Mouse (Mus musculus) CH12.LX (cell line): ENCODE measurements around the gene 1110008L16Rik. TPM values are rescaled to one million over a fixed set of nuclear protein-coding genes. Genes with fewer than 3 reads are reported as not detected.

ENCODE experiments used
- DNase-seq: peaks from one replicate; pipeline ENCODE4 v3.0.0-alpha.2; 2013; ENCODE audit errors: extremely low read depth
- H3K27ac ChIP-seq: 2 replicates; pipeline ENCODE4 v1.5.1; 2012; ENCODE audit warnings: low read depth, mild to moderate bottlenecking, control low read depth, moderate library complexity; ENCODE audit not compliant: insufficient read depth
- H3K27me3 ChIP-seq: replicated peaks from 2 replicates; pipeline ENCODE3; 2012; ENCODE audit warnings: inconsistent platforms
- H3K36me3 ChIP-seq, 2 experiments: replicated peaks in 1 of 2; 2 replicates each; pipeline versions ENCODE3 to v1.6.1; 2012; ENCODE audit warnings: inconsistent platforms in 1 of 2, low read length in 1 of 2, mild to moderate bottlenecking in 1 of 2, mixed read lengths in 1 of 2, moderate library complexity in 1 of 2; ENCODE audit not compliant: control insufficient read depth in 1 of 2, insufficient read depth in 1 of 2
- H3K4me1 ChIP-seq, 2 experiments: 2 replicates each; pipeline ENCODE4 v1.6.1; 2012; ENCODE audit warnings: inconsistent platforms in 1 of 2, moderate library complexity in 1 of 2; ENCODE audit not compliant: insufficient read depth in 2 of 2, control insufficient read depth in 1 of 2
- H3K4me2 ChIP-seq: 2 replicates; pipeline ENCODE4 v1.6.1; 2012; ENCODE audit warnings: low read depth, mild to moderate bottlenecking, control low read depth; ENCODE audit not compliant: poor library complexity, insufficient read depth, severe bottlenecking
- H3K4me3 ChIP-seq, 3 experiments: fragments of 150-350 bp in 1 of 3; sonication (generic) in 1 of 3; replicated peaks in 1 of 3; 2 replicates each; pipeline versions ENCODE3 to v1.5.1; 2011 to 2012; ENCODE audit warnings: low read depth in 2 of 3, low read length in 2 of 3, mild to moderate bottlenecking in 2 of 3, moderate library complexity in 2 of 3, control low read depth in 1 of 3, improper control_type of control experiment in 1 of 3, inconsistent platforms in 1 of 3, mixed read lengths in 1 of 3; ENCODE audit not compliant: poor library complexity in 1 of 3
- H3K79me2 ChIP-seq: replicated peaks from 2 replicates; pipeline ENCODE4 v1.6.1; 2012; ENCODE audit warnings: mild to moderate bottlenecking, moderate library complexity; ENCODE audit not compliant: control insufficient read depth, poor library complexity, insufficient read depth, severe bottlenecking; ENCODE audit errors: extremely low read depth
- H3K9ac ChIP-seq: 2 replicates; pipeline ENCODE4 v1.6.1; 2012; ENCODE audit warnings: low read depth, mild to moderate bottlenecking, control low read depth, moderate library complexity; ENCODE audit not compliant: insufficient read depth
- H3K9me3 ChIP-seq: replicated peaks from 2 replicates; pipeline ENCODE3; 2012; ENCODE audit warnings: low read length, inconsistent platforms, mixed read lengths
- BHLHE40 ChIP-seq: IDR thresholded peaks from 2 replicates; pipeline ENCODE4 v1.6.1; 2011; ENCODE audit warnings: mild to moderate bottlenecking, low read depth, low read length, improper control_type of control experiment
- CHD1 ChIP-seq: IDR thresholded peaks from 2 replicates; pipeline ENCODE4 v1.6.1; 2012; ENCODE audit warnings: low read depth, low read length, improper control_type of control experiment, inconsistent platforms
- CHD2 ChIP-seq: IDR thresholded peaks from 2 replicates; pipeline ENCODE4 v1.6.1; 2011; ENCODE audit warnings: low read length, improper control_type of control experiment
- CTCF ChIP-seq, 2 experiments: IDR thresholded peaks in 1 of 2; conservative IDR thresholded peaks in 1 of 2; 2 replicates each; pipeline ENCODE4 v1.5.1; 2011 to 2012; ENCODE audit warnings: low read depth in 2 of 2, low read length in 2 of 2, improper control_type of control experiment in 1 of 2, inconsistent platforms in 1 of 2, mild to moderate bottlenecking in 1 of 2, moderate library complexity in 1 of 2
- E2F4 ChIP-seq: IDR thresholded peaks from 2 replicates; pipeline ENCODE4 v1.6.1; 2011; ENCODE audit warnings: low read depth, low read length, improper control_type of control experiment; ENCODE audit not compliant: insufficient replicate concordance
- ELF1 ChIP-seq: IDR thresholded peaks from 2 replicates; pipeline ENCODE4 v1.6.1; 2014; ENCODE audit warnings: low read depth, mild to moderate bottlenecking, inconsistent platforms, low read length, improper control_type of control experiment
- ETS1 ChIP-seq: conservative IDR thresholded peaks from 2 replicates; pipeline ENCODE4 v1.6.1; 2012; ENCODE audit warnings: low read depth, mild to moderate bottlenecking, inconsistent platforms, low read length, improper control_type of control experiment, moderate library complexity
- GABPA ChIP-seq: IDR thresholded peaks from 2 replicates; pipeline ENCODE4 v1.6.1; 2012; ENCODE audit warnings: low read depth, low read length, improper control_type of control experiment, inconsistent platforms; ENCODE audit not compliant: insufficient replicate concordance
- IRF4 ChIP-seq: IDR thresholded peaks from 2 replicates; pipeline ENCODE4 v1.6.1; 2014; ENCODE audit warnings: low read depth, mild to moderate bottlenecking, inconsistent platforms, low read length, improper control_type of control experiment
- JUN ChIP-seq: IDR thresholded peaks from 2 replicates; pipeline ENCODE4 v1.6.1; 2011; ENCODE audit warnings: low read depth, mild to moderate bottlenecking, low read length, improper control_type of control experiment, moderate library complexity; ENCODE audit not compliant: insufficient read depth
- KAT2A ChIP-seq: IDR thresholded peaks from 2 replicates; pipeline ENCODE4 v1.6.1; 2012; ENCODE audit warnings: low read length, improper control_type of control experiment, inconsistent platforms; ENCODE audit not compliant: insufficient replicate concordance
- MAFK ChIP-seq: IDR thresholded peaks from 2 replicates; pipeline ENCODE4 v1.6.1; 2011; ENCODE audit warnings: low read length, improper control_type of control experiment; ENCODE audit not compliant: insufficient replicate concordance
- MAX ChIP-seq: IDR thresholded peaks from 2 replicates; pipeline ENCODE4 v1.6.1; 2011; ENCODE audit warnings: low read length, improper control_type of control experiment
- MAZ ChIP-seq: IDR thresholded peaks from 2 replicates; pipeline ENCODE4 v1.6.1; 2012; ENCODE audit warnings: low read depth, mild to moderate bottlenecking, inconsistent platforms, low read length, improper control_type of control experiment, moderate library complexity
- MXI1 ChIP-seq: IDR thresholded peaks from 2 replicates; pipeline ENCODE4 v1.6.1; 2011; ENCODE audit warnings: mild to moderate bottlenecking, low read depth, low read length, improper control_type of control experiment
- MYC ChIP-seq: IDR thresholded peaks from 2 replicates; pipeline ENCODE4 v1.6.1; 2011; ENCODE audit warnings: low read depth, mild to moderate bottlenecking, improper control_type of control experiment, low read length
- NELFE ChIP-seq: IDR thresholded peaks from 2 replicates; pipeline ENCODE4 v1.6.1; 2011; ENCODE audit warnings: low read depth, low read length, improper control_type of control experiment
- PAX5 ChIP-seq: IDR thresholded peaks from 2 replicates; pipeline ENCODE4 v1.6.1; 2012; ENCODE audit warnings: low read length, inconsistent platforms, mixed read lengths
- POLR2AphosphoS2 ChIP-seq: IDR thresholded peaks from 2 replicates; pipeline ENCODE4 v1.6.1; 2011; ENCODE audit warnings: low read depth, low read length, improper control_type of control experiment
- RAD21 ChIP-seq: IDR thresholded peaks from 2 replicates; pipeline ENCODE4 v1.6.1; 2011; ENCODE audit warnings: low read depth, mild to moderate bottlenecking, low read length, improper control_type of control experiment, moderate library complexity
- SIN3A ChIP-seq: IDR thresholded peaks from 2 replicates; pipeline ENCODE4 v1.6.1; 2012; ENCODE audit warnings: low read length, improper control_type of control experiment, inconsistent platforms
- SMC3 ChIP-seq: IDR thresholded peaks from 2 replicates; pipeline ENCODE4 v1.6.1; 2011; ENCODE audit warnings: low read depth, low read length, improper control_type of control experiment
- TBP ChIP-seq: conservative IDR thresholded peaks from 2 replicates; pipeline ENCODE4 v1.6.1; 2011; ENCODE audit warnings: low read depth, low read length, improper control_type of control experiment
- USF2 ChIP-seq: conservative IDR thresholded peaks from 2 replicates; pipeline ENCODE4 v1.6.1; 2011; ENCODE audit warnings: low read depth, low read length, improper control_type of control experiment
- ZC3H11A ChIP-seq: IDR thresholded peaks from 2 replicates; pipeline ENCODE4 v1.6.1; 2012; ENCODE audit warnings: low read depth, mild to moderate bottlenecking, inconsistent platforms, low read length, improper control_type of control experiment
- ZKSCAN1 ChIP-seq: IDR thresholded peaks from 2 replicates; pipeline ENCODE4 v1.6.1; 2012; ENCODE audit warnings: low read depth, inconsistent platforms, low read length, improper control_type of control experiment, borderline replicate concordance
- ZMIZ1 ChIP-seq: IDR thresholded peaks from 2 replicates; pipeline ENCODE4 v1.6.1; 2012; ENCODE audit warnings: low read depth, mild to moderate bottlenecking, inconsistent platforms, low read length, improper control_type of control experiment
- ZNF384 ChIP-seq: IDR thresholded peaks from 2 replicates; pipeline ENCODE4 v1.6.1; 2012; ENCODE audit warnings: low read depth, low read length, improper control_type of control experiment, inconsistent platforms
- dilution Hi-C: fragments of 300-500 bp; cut with MboI; formaldehyde crosslinking; loops from 2 replicates; pipeline ENCODE4 v1.14.3; 2020; ENCODE audit warnings: low sequenced_read_pairs; ENCODE audit not compliant: extremely low pct_unique_long_range_greater_than_20kb, extremely low pct_ligation_motif_present
- in situ Hi-C: fragments of 300-500 bp; cut with MboI; formaldehyde crosslinking; loops from 3 replicates; pipeline ENCODE4 v1.14.3; 2019; ENCODE audit warnings: low sequenced_read_pairs, low pct_ligation_motif_present, low pct_unique_long_range_greater_than_20kb, mixed read lengths
- polyA plus RNA-seq: library from polyadenylated mRNA; unstranded; fragments of >175 nt; gene quantifications from 2 replicates; pipeline ENCODE4 v1.2.1, GENCODE M21; 2012; ENCODE audit warnings: low read depth; ENCODE audit not compliant: insufficient read length
- total RNA-seq, 2 experiments: library from RNA; depleted of rRNA; stranded (reverse); fragments of 300-350 nt in 1 of 2; fragments of >200 nt in 1 of 2; gene quantifications; 2 replicates each; pipeline ENCODE4 v1.2.3; 2012 to 2014

The 1110008L16Rik gene
- total and polyA plus RNA-seq, 3 experiments = 25.7 to 32.6 (median 28.9) TPM

DNA sequence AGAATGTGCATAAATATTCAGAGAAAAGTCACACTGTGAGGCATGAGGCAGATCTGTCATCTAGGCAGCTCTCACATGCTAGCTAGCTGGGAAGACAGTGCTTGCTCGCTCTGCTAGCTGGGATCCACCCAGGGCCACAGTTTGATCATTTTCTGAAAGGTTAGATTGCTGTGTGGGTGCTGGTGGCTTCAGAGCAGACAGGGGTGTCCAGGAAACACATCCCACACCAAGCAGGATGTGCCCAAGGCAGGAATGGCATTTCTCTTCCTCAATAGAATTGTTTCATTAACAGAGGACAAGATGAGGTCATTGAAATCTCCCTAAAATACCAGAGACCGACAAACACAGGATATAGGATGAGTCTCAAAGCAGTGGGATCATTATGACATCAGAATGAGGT lies 65.7 kb downstream of the 1110008L16Rik start:
- no peak for TF ChIP-seq MAX
- TF ChIP-seq PAX5 = no peak
- no peak for TF ChIP-seq MAZ
- TF ChIP-seq GABPA = no peak
- TF ChIP-seq IRF4 = no peak
- no peak for TF ChIP-seq ETS1
- no peak for TF ChIP-seq ELF1
- no peak for TF ChIP-seq MYC
- TF ChIP-seq E2F4 = no peak
- TF ChIP-seq ZMIZ1 = no peak
- TF ChIP-seq JUN = no peak
- TF ChIP-seq ZNF384 = no peak
- no peak for TF ChIP-seq SIN3A
- no peak for TF ChIP-seq POLR2AphosphoS2
- TF ChIP-seq ZKSCAN1 = no peak
- no peak for TF ChIP-seq TBP
- no peak for TF ChIP-seq CHD2
- TF ChIP-seq MXI1 = no peak
- TF ChIP-seq ZC3H11A = no peak
- no peak for TF ChIP-seq BHLHE40
- H3K36me3 ChIP-seq = peaks cover 6 to 43% of the 10 kb centered on the region in 2 experiments
- in situ Hi-C loops (no loop called here), dilution Hi-C loops (no loop called here)
- H3K79me2 ChIP-seq = no peaks in the 10 kb centered on the region
- H3K9me3 ChIP-seq = no peaks in the 10 kb centered on the region
- H3K4me2 ChIP-seq = no peak overlapping the region
- no peak overlapping the region for H3K9ac ChIP-seq
- no peak overlapping the region for H3K4me3 ChIP-seq
- H3K4me1 ChIP-seq = peaks cover 4 to 48% of the 10 kb centered on the region in 2 experiments; a peak in 3 of 4 replicates
- no peaks in the 10 kb centered on the region for H3K27me3 ChIP-seq
- no peak overlapping the region for H3K27ac ChIP-seq
- no peak for DNase-seq

DNA sequence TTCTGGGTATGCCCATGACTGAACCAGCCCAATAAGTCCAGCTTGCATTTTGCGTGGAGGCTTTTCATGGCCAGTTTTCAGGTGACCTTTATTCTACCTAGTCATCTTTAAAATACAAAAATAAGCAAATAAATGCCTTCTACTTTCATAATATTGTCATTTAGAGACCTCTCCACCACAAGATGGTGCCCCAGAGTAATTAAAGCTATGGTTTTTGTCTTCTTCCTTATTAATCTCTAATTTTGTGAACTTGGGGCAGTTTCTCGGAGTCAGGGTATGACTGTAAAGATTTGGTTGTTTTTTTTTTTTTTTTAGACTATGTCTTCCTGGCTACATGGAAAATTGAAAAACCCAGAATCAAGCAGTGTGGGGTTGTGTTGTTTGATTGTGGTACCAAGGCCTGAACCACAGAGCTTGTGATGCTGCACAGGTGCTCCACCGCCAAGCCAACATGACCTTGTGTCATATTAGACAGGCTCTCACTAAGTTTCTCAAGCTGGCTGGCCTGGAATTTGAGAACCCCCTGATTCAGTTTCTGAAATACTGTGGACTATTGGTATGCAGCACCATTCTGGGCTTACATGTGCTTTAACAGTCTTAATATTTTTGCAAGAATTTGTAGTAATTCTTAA lies 73.2 kb downstream of the 1110008L16Rik start:
- DNase-seq = no peak
- H3K4me1 ChIP-seq = peaks cover 0 to 6% of the 10 kb centered on the region in 2 experiments; a peak in 2 of 4 replicates
- dilution Hi-C loops = no loop called here

More for the DNA sequence above, 73.2 kb downstream of the 1110008L16Rik start:
- Histone ChIP-seq H3K9me3 (no peaks in the 10 kb centered on the region), H3K27me3 (no peaks in the 10 kb centered on the region), H3K4me2 (no peak overlapping the region), H3K9ac (no peak overlapping the region), H3K4me3 (no peak overlapping the region), H3K36me3 (peaks cover 10 to 34% of the 10 kb centered on the region in 2 experiments), H3K27ac (no peak overlapping the region), H3K79me2 (no peaks in the 10 kb centered on the region)
- in situ Hi-C loops = no loop called here
- TF ChIP-seq GABPA (no peak), NELFE (no peak), USF2 (no peak), SMC3 (peak; percentile 75), KAT2A (no peak), CTCF (conservative IDR thresholded peaks at IDR 0.05 in 1 of 2, IDR thresholded peaks at IDR 0.05 in 1 of 2; ENCODE audit: low read depth in 2 of 2, low read length in 2 of 2) (peak in 1 of 2 experiments; percentile 64; a peak in 2 of 4 replicates), ZC3H11A (peak; percentile 54), TBP (no peak), IRF4 (no peak), CHD2 (no peak), MAFK (no peak), ZNF384 (0 out of 2 replicates have a peak, but pooled peaks have one; percentile 25), RAD21 (peak; percentile 67), CHD1 (no peak)
